ENCODE assay signal across 17 mouse cellular contexts in genomic region chr10:128702328-128703007, GRCm38 (mm10). TPM values are rescaled to one million over a fixed set of nuclear protein-coding genes. Genes with fewer than 3 reads are reported as not detected.
A peak's percentile ranks its signal among the peaks of the same experiment; 100 is the strongest.
DNase-seq lines count a peak whose midpoint lies in the region; ATAC-seq and TF ChIP-seq lines count a peak whose summit lies in the region.
"Had no signal": no experiment of that assay in that cellular context is flagged by ENCODE, and none has a peak within 500 bp of the region (broad histone marks: within the 10 kb centered on the region; RNA-seq: fewer than 3 reads in every experiment).

No protein-coding gene starts in this region.

- H3K4me3 ChIP-seq in heart, embryonic 14.5 days (ENCODE audit: control insufficient read depth in 1 of 2, insufficient read depth in 1 of 2, low read depth in 1 of 2, low read length in 2 of 2) = no peak overlapping the region
- H3K4me3 ChIP-seq in G1E (ENCODE audit: low read depth, low read length) (peak overlapping the region; percentile 20; the same call in 1 of the 2 replicates), macrophage (ENCODE audit: inconsistent target) (no peak overlapping the region)
- H3K4me3 ChIP-seq in embryonic facial prominence, embryonic 10.5 days = peak overlapping the region; percentile 89; the same call in 1 of the 2 replicates
- no peak overlapping the region for H3K4me3 ChIP-seq in midbrain, postnatal 0 days (ENCODE audit: low read depth, low read length)
- H3K4me3 ChIP-seq: hindbrain, embryonic 15.5 days; megakaryocyte, embryonic 14.5 days had no signal

- 0 out of 2 replicates have a peak overlapping the region, but pooled peaks have one; percentile 21 for H3K9ac ChIP-seq in heart, embryonic 14.5 days (ENCODE audit: low read length)
- no peak overlapping the region for H3K9ac ChIP-seq in midbrain, postnatal 0 days (replicated peaks; ENCODE audit: low read length, poor library complexity, severe bottlenecking)
- H3K9ac ChIP-seq: hindbrain, embryonic 15.5 days had no signal

- ATAC-seq in heart, embryonic 14.5 days (ENCODE audit: insufficient number of reproducible peaks, insufficient read depth, low FRiP score, low read depth) = no peak
- ATAC-seq in G1E (ENCODE audit: extremely low read depth, insufficient number of reproducible peaks, low FRiP score, poor library complexity, severe bottlenecking) = peak; percentile 38; the same call in 1 of the 2 replicates
- no peak for ATAC-seq in monocyte, adult 5-6 weeks (replicated peaks; ENCODE audit: insufficient number of reproducible peaks, low FRiP score, low TSS enrichment, poor library complexity, severe bottlenecking)
- ATAC-seq in midbrain, postnatal 0 days (ENCODE audit: low FRiP score) = no peak

- WGBS in heart, embryonic 14.5 days = 44% methylated on average over 6 of the region's 6 CpGs
- 91% methylated on average over 6 of the region's 6 CpGs for WGBS in embryonic facial prominence, embryonic 10.5 days
- 50% methylated on average over 6 of the region's 6 CpGs for WGBS in macrophage (ENCODE audit: missing documents)
- 73% methylated on average over 6 of the region's 6 CpGs for WGBS in midbrain, postnatal 0 days

- no peak for TF ChIP-seq CTCF in G1E (IDR thresholded peaks at IDR 0.05; ENCODE audit: low read depth, low read length)
- no peak for TF ChIP-seq CTCF in midbrain, postnatal 0 days (IDR thresholded peaks at IDR 0.05)

- peaks cover 57% of the 10 kb centered on the region for H3K36me3 ChIP-seq in heart, embryonic 14.5 days (ENCODE audit: control insufficient read depth, insufficient read depth, low read length)
- H3K36me3 ChIP-seq in G1E (replicated peaks) (peaks cover 58% of the 10 kb centered on the region), macrophage (ENCODE audit: inconsistent target) (peaks cover 40% of the 10 kb centered on the region)
- H3K36me3 ChIP-seq in embryonic facial prominence, embryonic 10.5 days (replicated peaks) = peaks cover 60% of the 10 kb centered on the region
- no peaks in the 10 kb centered on the region for H3K36me3 ChIP-seq in midbrain, postnatal 0 days (ENCODE audit: insufficient read depth, low read length)
- H3K36me3 ChIP-seq: hindbrain, embryonic 15.5 days had no signal

- H3K4me1 ChIP-seq in heart, embryonic 14.5 days (ENCODE audit: control insufficient read depth in 2 of 2, insufficient read depth in 2 of 2, low read length in 2 of 2) = peaks cover 14 to 31% of the 10 kb centered on the region in 2 experiments
- H3K4me1 ChIP-seq in G1E (ENCODE audit: insufficient read depth, low read depth, low read length) = peaks cover 62% of the 10 kb centered on the region
- peaks cover 33% of the 10 kb centered on the region for H3K4me1 ChIP-seq in embryonic facial prominence, embryonic 10.5 days
- H3K4me1 ChIP-seq in midbrain, postnatal 0 days (ENCODE audit: insufficient read depth, low read length) = no peaks in the 10 kb centered on the region

- H3K27ac ChIP-seq in heart, embryonic 14.5 days (replicated peaks in 1 of 2; ENCODE audit: control insufficient read depth in 1 of 2, insufficient read depth in 1 of 2, low read depth in 2 of 2, low read length in 2 of 2) = peak overlapping the region in 1 of 2 experiments; percentile 39; a peak in 1 of 4 replicates
- no peak overlapping the region for H3K27ac ChIP-seq in embryonic facial prominence, embryonic 10.5 days (replicated peaks)
- H3K27ac ChIP-seq in macrophage = peak overlapping the region; percentile 8; the same call in 1 of the 2 replicates
- no peak overlapping the region for H3K27ac ChIP-seq in midbrain, postnatal 0 days (ENCODE audit: low read depth, low read length)
- H3K27ac ChIP-seq: hindbrain, embryonic 15.5 days had no signal

- H3K9me3 ChIP-seq in heart, embryonic 14.5 days (ENCODE audit: control insufficient read depth, low read length) = no peaks in the 10 kb centered on the region
- H3K9me3 ChIP-seq in G1E (replicated peaks) = no peaks in the 10 kb centered on the region
- H3K9me3 ChIP-seq in embryonic facial prominence, embryonic 10.5 days = no peaks in the 10 kb centered on the region
- H3K9me3 ChIP-seq in midbrain, postnatal 0 days (ENCODE audit: low read length) = no peaks in the 10 kb centered on the region
- H3K9me3 ChIP-seq: hindbrain, embryonic 15.5 days; megakaryocyte, embryonic 14.5 days had no signal

- H3K4me2 ChIP-seq in heart, embryonic 14.5 days (ENCODE audit: low read length) = 0 out of 2 replicates have a peak overlapping the region, but pooled peaks have one; percentile 13
- no peak overlapping the region for H3K4me2 ChIP-seq in midbrain, postnatal 0 days (ENCODE audit: low read depth, low read length, poor library complexity, severe bottlenecking)
- H3K4me2 ChIP-seq: hindbrain, embryonic 15.5 days had no signal

- H3K27me3 ChIP-seq in heart, embryonic 14.5 days (ENCODE audit: control insufficient read depth, insufficient read depth, low read length) = no peaks in the 10 kb centered on the region
- no peaks in the 10 kb centered on the region for H3K27me3 ChIP-seq in G1E (ENCODE audit: insufficient read depth, low read length)
- H3K27me3 ChIP-seq in embryonic facial prominence, embryonic 10.5 days (replicated peaks; ENCODE audit: low read depth, poor library complexity, severe bottlenecking) = 0 out of 2 replicates have a peak, but pooled peaks cover 2% of the 10 kb centered on the region
- H3K27me3 ChIP-seq in midbrain, postnatal 0 days (ENCODE audit: insufficient read depth, low read length) = no peaks in the 10 kb centered on the region
- H3K27me3 ChIP-seq: megakaryocyte, embryonic 14.5 days had no signal

- intact Hi-C loops in left cerebral cortex, postnatal 10 days (cut with DNase I) = no loop called here

- DNase-seq in heart, adult 18-20 months = no peak
- DNase-seq in G1E (ENCODE audit: low spot score) = no peak
- no peak for DNase-seq in embryonic facial prominence, embryonic 10.5 days (ENCODE audit: low spot score)
- DNase-seq in left cerebral cortex, postnatal 10 days (ENCODE audit: extremely low spot score in 1 of 2, low spot score in 2 of 2) = no peak
- no peak for DNase-seq in midbrain, postnatal 0 days (ENCODE audit: low spot score)
- DNase-seq: cerebellum, adult 11-12 months; gastrocnemius, postnatal 25 days; kidney, adult 8-10 months; lung, adult 2 months; right cerebral cortex, postnatal 25 days; thymus, postnatal 14 days had no signal

- peaks cover 25% of the 10 kb centered on the region for H3K79me2 ChIP-seq in macrophage (ENCODE audit: inconsistent target)

RNA-seq across cellular contexts. Expression of gene Pmel, which starts 1.5 kb away (rescaled TPM):
- 3.6 and 4.7 TPM in 2 replicates for polyA plus RNA-seq in heart, embryonic 14.5 days (2014; fragmentation: Nextera tagmentation; extraction: Ambion mirVana)
- total RNA-seq in heart, adult 18-20 months (2021) = 1 to 10 TPM in 1 of 2 experiments, under 1 TPM in 1; 0.65 to 1.1 TPM
- 0.58 and 2.4 TPM in 2 replicates for total RNA-seq in G1E (2014; fragmentation: Nextera tagmentation)
- 0.76 and 1.0 TPM in 2 replicates for total RNA-seq in G1E (2017)
- 0.05 and 0.06 TPM in 2 replicates for polyA plus RNA-seq in G1E (2012)
- polyA plus RNA-seq in embryonic facial prominence, embryonic 10.5 days (2016; fragmentation: Nextera tagmentation; extraction: Ambion mirVana) = 8.6 and 17.3 TPM in 2 replicates
- under 1 TPM in 2 of 26 experiments, not detected in 24; 0.41 to 0.51 TPM for total RNA-seq in macrophage (2018; cell fraction: chromatin; rRNA removed)
- total RNA-seq in macrophage (2018; cell fraction: cytosol; rRNA removed) = under 1 TPM; 0.17 to 0.88 (median 0.39) TPM
- 1 to 10 TPM in 4 of 26 experiments, under 1 TPM in 9, not detected in 13; 0.28 to 2.2 (median 0.64) TPM for total RNA-seq in macrophage (2018; cell fraction: nucleus; rRNA removed)
- polyA plus RNA-seq in macrophage (2018) = 0.29 to 0.67 TPM (median 0.53 TPM) in 3 replicates
- total RNA-seq in monocyte, adult 5-6 weeks (2017) = not detected in 3 replicates
- total RNA-seq in left cerebral cortex, postnatal 10 days (2021) = under 1 TPM; 0.51 to 0.63 TPM
- total RNA-seq in midbrain, postnatal 0 days (2014; rRNA removed) = 0.76 and 3.4 TPM in 2 replicates
- polyA plus RNA-seq in midbrain, postnatal 0 days (2015; fragmentation: Nextera tagmentation; extraction: Ambion mirVana) = 1.0 and 1.1 TPM in 2 replicates
- total RNA-seq: common myeloid progenitor, adult 5-6 weeks had no signal

RNA-seq across cellular contexts. Expression of gene Cdk2, which starts 2.4 kb away (rescaled TPM):
- polyA plus RNA-seq in heart, embryonic 14.5 days (2014; fragmentation: Nextera tagmentation; extraction: Ambion mirVana) = 89.2 and 90.3 TPM in 2 replicates
- 1 to 10 TPM; 8.2 to 9.1 TPM for total RNA-seq in heart, adult 18-20 months (2021)
- total RNA-seq in G1E (2014; fragmentation: Nextera tagmentation) (108 and 117 TPM in 2 replicates), G1E (2017) (109 and 113 TPM in 2 replicates)
- polyA plus RNA-seq in G1E (2012) (34.7 and 36.3 TPM in 2 replicates), macrophage (2018) (13.4 to 29.6 TPM (median 22.8 TPM) in 3 replicates)
- 124 and 130 TPM in 2 replicates for polyA plus RNA-seq in embryonic facial prominence, embryonic 10.5 days (2016; fragmentation: Nextera tagmentation; extraction: Ambion mirVana)
- total RNA-seq in macrophage (2018; cell fraction: chromatin; rRNA removed) = 10 to 100 TPM; 13.7 to 60.7 (median 35.3) TPM
- 10 to 100 TPM in 25 of 26 experiments, 1 to 10 TPM in 1; 8.9 to 20.8 (median 17.8) TPM for total RNA-seq in macrophage (2018; cell fraction: cytosol; rRNA removed)
- total RNA-seq in macrophage (2018; cell fraction: nucleus; rRNA removed) = 10 to 100 TPM; 14.6 to 95.9 (median 30.6) TPM
- total RNA-seq in monocyte, adult 5-6 weeks (2017) = 14.5 to 21.4 TPM (median 19.5 TPM) in 3 replicates
- 1 to 10 TPM; 4.3 to 4.7 TPM for total RNA-seq in left cerebral cortex, postnatal 10 days (2021)
- 7.8 and 11.1 TPM in 2 replicates for total RNA-seq in midbrain, postnatal 0 days (2014; rRNA removed)
- 8.7 and 10.7 TPM in 2 replicates for polyA plus RNA-seq in midbrain, postnatal 0 days (2015; fragmentation: Nextera tagmentation; extraction: Ambion mirVana)

RNA-seq across cellular contexts. Expression of gene Rab5b, which starts 6.4 kb away (rescaled TPM):
- 56.7 and 58.3 TPM in 2 replicates for polyA plus RNA-seq in heart, embryonic 14.5 days (2014; fragmentation: Nextera tagmentation; extraction: Ambion mirVana)
- total RNA-seq in heart, adult 18-20 months (2021) = 10 to 100 TPM; 76.5 to 84.4 TPM
- 49.1 TPM in 2 replicates for total RNA-seq in G1E (2014; fragmentation: Nextera tagmentation)
- 48.0 and 52.7 TPM in 2 replicates for total RNA-seq in G1E (2017)
- 17.5 and 20.0 TPM in 2 replicates for polyA plus RNA-seq in G1E (2012)
- 64.4 and 70.4 TPM in 2 replicates for polyA plus RNA-seq in embryonic facial prominence, embryonic 10.5 days (2016; fragmentation: Nextera tagmentation; extraction: Ambion mirVana)
- 100 to 1,000 TPM in 9 of 26 experiments, 10 to 100 TPM in 17; 45.7 to 192 (median 87.8) TPM for total RNA-seq in macrophage (2018; cell fraction: chromatin; rRNA removed)
- 100 to 1,000 TPM; 107 to 165 (median 130) TPM for total RNA-seq in macrophage (2018; cell fraction: cytosol; rRNA removed)
- 100 to 1,000 TPM in 18 of 26 experiments, 10 to 100 TPM in 8; 85.9 to 188 (median 116) TPM for total RNA-seq in macrophage (2018; cell fraction: nucleus; rRNA removed)
- 97.5 to 143 TPM (median 120 TPM) in 3 replicates for polyA plus RNA-seq in macrophage (2018)
- 64.1 to 81.0 TPM (median 72.7 TPM) in 3 replicates for total RNA-seq in monocyte, adult 5-6 weeks (2017)
- total RNA-seq in left cerebral cortex, postnatal 10 days (2021) = 100 to 1,000 TPM; 120 to 121 TPM
- total RNA-seq in midbrain, postnatal 0 days (2014; rRNA removed) = 129 and 131 TPM in 2 replicates
- polyA plus RNA-seq in midbrain, postnatal 0 days (2015; fragmentation: Nextera tagmentation; extraction: Ambion mirVana) = 112 and 115 TPM in 2 replicates

RNA-seq across cellular contexts. Expression of gene Suox, which starts 28.6 kb away (rescaled TPM):
- 9.9 and 11.4 TPM in 2 replicates for polyA plus RNA-seq in heart, embryonic 14.5 days (2014; fragmentation: Nextera tagmentation; extraction: Ambion mirVana)
- 10 to 100 TPM; 22.3 to 28.2 TPM for total RNA-seq in heart, adult 18-20 months (2021)
- 4.6 and 8.7 TPM in 2 replicates for total RNA-seq in G1E (2014; fragmentation: Nextera tagmentation)
- 8.1 and 8.4 TPM in 2 replicates for total RNA-seq in G1E (2017)
- 0.96 and 1.7 TPM in 2 replicates for polyA plus RNA-seq in G1E (2012)
- 12.9 and 13.5 TPM in 2 replicates for polyA plus RNA-seq in embryonic facial prominence, embryonic 10.5 days (2016; fragmentation: Nextera tagmentation; extraction: Ambion mirVana)
- 1 to 10 TPM in 3 of 26 experiments, under 1 TPM in 10, not detected in 13; 0.23 to 1.7 (median 0.38) TPM for total RNA-seq in macrophage (2018; cell fraction: chromatin; rRNA removed)
- 1 to 10 TPM; 1.1 to 4.9 (median 1.8) TPM for total RNA-seq in macrophage (2018; cell fraction: cytosol; rRNA removed)
- total RNA-seq in macrophage (2018; cell fraction: nucleus; rRNA removed) = 1 to 10 TPM in 21 of 26 experiments, under 1 TPM in 5; 0.59 to 5.2 (median 1.5) TPM
- polyA plus RNA-seq in macrophage (2018) = 2.9 to 4.7 TPM (median 4.4 TPM) in 3 replicates
- 4.6 to 10.7 TPM (median 6.1 TPM) in 3 replicates for total RNA-seq in monocyte, adult 5-6 weeks (2017)
- 10 to 100 TPM; 11.1 to 11.8 TPM for total RNA-seq in left cerebral cortex, postnatal 10 days (2021)
- 11.5 and 15.7 TPM in 2 replicates for total RNA-seq in midbrain, postnatal 0 days (2014; rRNA removed)
- polyA plus RNA-seq in midbrain, postnatal 0 days (2015; fragmentation: Nextera tagmentation; extraction: Ambion mirVana) = 8.9 and 11.8 TPM in 2 replicates

RNA-seq across cellular contexts. Expression of gene Dgka, which starts 42.2 kb away (rescaled TPM):
- polyA plus RNA-seq in heart, embryonic 14.5 days (2014; fragmentation: Nextera tagmentation; extraction: Ambion mirVana) = 5.4 and 7.1 TPM in 2 replicates
- total RNA-seq in heart, adult 18-20 months (2021) = 10 to 100 TPM; 11.5 to 16.1 TPM
- 6.8 and 8.4 TPM in 2 replicates for total RNA-seq in G1E (2014; fragmentation: Nextera tagmentation)
- total RNA-seq in G1E (2017) = 3.3 TPM in 2 replicates
- polyA plus RNA-seq in G1E (2012) = 0.19 and 0.50 TPM in 2 replicates
- 5.2 and 6.3 TPM in 2 replicates for polyA plus RNA-seq in embryonic facial prominence, embryonic 10.5 days (2016; fragmentation: Nextera tagmentation; extraction: Ambion mirVana)
- total RNA-seq in macrophage (2018; cell fraction: chromatin; rRNA removed) = 100 to 1,000 TPM in 1 of 26 experiments, 10 to 100 TPM in 17, 1 to 10 TPM in 8; 4.1 to 123 (median 12.0) TPM
- total RNA-seq in macrophage (2018; cell fraction: cytosol; rRNA removed) = 1 to 10 TPM; 2.4 to 8.6 (median 4.7) TPM
- total RNA-seq in macrophage (2018; cell fraction: nucleus; rRNA removed) = 10 to 100 TPM in 9 of 26 experiments, 1 to 10 TPM in 17; 3.6 to 77.8 (median 8.2) TPM
- 3.4 to 9.7 TPM (median 7.0 TPM) in 3 replicates for polyA plus RNA-seq in macrophage (2018)
- 68.7 to 107 TPM (median 86.0 TPM) in 3 replicates for total RNA-seq in monocyte, adult 5-6 weeks (2017)
- total RNA-seq in left cerebral cortex, postnatal 10 days (2021) = 1 to 10 TPM; 5.7 to 5.8 TPM
- total RNA-seq in midbrain, postnatal 0 days (2014; rRNA removed) = 4.5 and 7.5 TPM in 2 replicates
- polyA plus RNA-seq in midbrain, postnatal 0 days (2015; fragmentation: Nextera tagmentation; extraction: Ambion mirVana) = 4.9 and 5.1 TPM in 2 replicates

Comparison
In these comparisons a context has a peak if more than half of its experiments do, and no peak if none do; other contexts are left out.
1. H3K4me3 ChIP-seq: peak in G1E (single experiment) and embryonic facial prominence, embryonic 10.5 days (single experiment); none in heart, embryonic 14.5 days (0 of 2), macrophage (single experiment) and midbrain, postnatal 0 days (single experiment).